Mouse (Mus musculus) forelimb bud, embryonic 11.5 days (tissue): Measurements from ENCODE around the gene Pigx.
"Not testable (repeated sequence)": the region's sequence is repeated elsewhere in the genome, so short reads cannot be mapped to it uniquely, and the experiment has no call there.

Experiments
- DNase-seq: peaks from one replicate; pipeline ENCODE4 v3.0.0-alpha.2; 2012; ENCODE audit warnings: low read depth, low spot score

Gene Pigx

DNA sequence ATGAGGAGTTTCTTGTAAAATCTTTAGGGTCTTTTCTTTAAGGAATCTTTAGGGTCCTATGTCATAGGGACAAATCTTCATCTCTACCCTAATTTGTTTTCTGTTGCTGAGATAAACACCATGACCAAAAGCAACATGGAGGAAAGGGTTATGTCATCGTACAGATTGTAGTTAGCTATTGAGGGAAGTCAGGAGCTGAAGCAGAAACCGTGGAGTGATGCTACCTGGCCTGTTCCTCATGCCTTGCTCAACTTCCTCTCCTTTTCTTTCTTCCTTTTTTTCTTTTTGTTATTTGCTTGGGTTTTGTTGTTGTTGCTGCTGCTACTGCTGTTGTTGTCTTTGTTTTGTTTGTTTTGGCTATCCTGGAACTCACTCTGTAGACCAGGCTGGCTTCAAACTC lies 9.0 kb upstream of the Pigx start:
- DNase-seq = no peak

- no peak for DNase-seq
Measured at GRCm38 (mm10) chr16:32108170-32108569, 8.6 kb upstream of the Pigx start.

DNA sequence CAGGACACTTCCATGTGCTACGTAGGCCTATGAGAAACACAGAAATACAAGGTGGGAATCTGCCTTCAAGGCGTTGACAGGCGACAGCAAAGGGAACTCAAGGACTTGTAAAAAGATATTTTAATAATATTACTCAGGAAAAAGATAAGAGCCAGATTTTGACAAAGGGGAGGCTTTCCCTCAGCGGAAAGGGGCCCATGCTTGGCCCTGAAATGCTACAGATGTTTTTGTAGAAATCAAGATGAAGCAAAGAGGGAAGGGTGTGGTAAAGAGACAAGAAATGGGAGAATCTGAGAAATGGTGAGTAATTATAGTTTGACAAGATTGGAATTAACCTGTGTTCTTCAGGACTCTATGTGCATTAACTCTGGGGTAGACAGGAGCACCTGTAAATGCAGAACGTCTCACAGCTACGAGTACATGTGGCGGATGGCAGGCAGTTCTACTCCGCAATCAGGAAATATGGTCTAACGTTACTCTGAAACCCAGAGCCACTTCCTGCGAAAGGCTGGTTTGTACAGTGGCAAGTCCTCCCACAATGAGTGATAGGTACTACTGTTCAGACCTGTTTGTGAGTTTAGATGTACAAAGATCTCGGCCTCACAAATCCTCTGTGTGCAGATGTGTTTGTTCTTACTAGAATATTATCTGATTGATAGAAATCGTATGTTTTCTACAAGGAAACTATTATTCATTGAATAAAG lies 8.0 kb upstream of the Pigx start:
- DNase-seq = no peak

- DNase-seq = no peak
Measured at GRCm38 (mm10) chr16:32105698-32106097, 6.2 kb upstream of the Pigx start.

GRCm38 (mm10) chr16:32102295-32102694 lies 2.8 kb upstream of the Pigx start:
- DNase-seq = no peak

- DNase-seq = no peak
Measured at GRCm38 (mm10) chr16:32098897-32099637, 473 bp downstream of the Pigx start.

DNA sequence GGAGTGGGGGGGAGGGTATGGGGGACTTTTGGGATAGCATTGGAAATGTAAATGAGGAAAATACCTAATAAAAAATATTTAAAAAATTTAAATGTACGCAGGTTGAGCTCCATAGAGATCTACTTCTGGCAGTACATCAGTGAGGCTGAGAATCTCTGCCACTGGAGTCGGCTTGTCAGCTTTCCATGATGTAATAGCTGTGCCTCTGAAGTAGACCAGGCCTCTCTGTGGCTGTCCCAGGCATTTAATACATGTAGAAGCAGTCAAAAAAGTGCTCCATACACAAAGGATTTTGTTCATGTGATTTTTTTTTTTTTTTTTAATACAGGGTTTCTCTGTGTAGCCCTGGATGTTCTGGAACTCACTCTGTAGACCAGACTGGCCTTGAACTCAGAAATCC lies 1.8 kb downstream of the Pigx start:
- not testable (repeated sequence) for DNase-seq

DNA sequence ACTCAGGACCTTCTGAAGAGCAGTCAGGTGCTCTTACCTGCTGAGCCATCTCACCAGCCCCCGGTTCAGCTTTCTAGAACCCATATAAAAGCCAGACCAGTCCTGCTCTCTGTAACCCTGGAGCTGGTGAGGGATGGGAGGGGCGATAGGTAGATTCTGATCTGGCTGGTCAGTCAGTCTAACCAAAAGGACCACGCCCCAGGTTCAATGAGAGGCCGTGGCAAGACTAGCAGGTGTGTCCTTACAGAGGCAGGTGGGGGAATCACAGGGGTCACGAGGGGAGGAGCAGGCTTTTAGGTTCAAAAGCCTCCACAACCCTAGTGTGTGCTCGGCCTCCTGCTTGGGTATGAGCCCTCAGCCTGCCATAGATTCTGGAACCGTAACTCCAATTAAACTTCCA lies 8.1 kb downstream of the Pigx start:
- no peak for DNase-seq

DNA sequence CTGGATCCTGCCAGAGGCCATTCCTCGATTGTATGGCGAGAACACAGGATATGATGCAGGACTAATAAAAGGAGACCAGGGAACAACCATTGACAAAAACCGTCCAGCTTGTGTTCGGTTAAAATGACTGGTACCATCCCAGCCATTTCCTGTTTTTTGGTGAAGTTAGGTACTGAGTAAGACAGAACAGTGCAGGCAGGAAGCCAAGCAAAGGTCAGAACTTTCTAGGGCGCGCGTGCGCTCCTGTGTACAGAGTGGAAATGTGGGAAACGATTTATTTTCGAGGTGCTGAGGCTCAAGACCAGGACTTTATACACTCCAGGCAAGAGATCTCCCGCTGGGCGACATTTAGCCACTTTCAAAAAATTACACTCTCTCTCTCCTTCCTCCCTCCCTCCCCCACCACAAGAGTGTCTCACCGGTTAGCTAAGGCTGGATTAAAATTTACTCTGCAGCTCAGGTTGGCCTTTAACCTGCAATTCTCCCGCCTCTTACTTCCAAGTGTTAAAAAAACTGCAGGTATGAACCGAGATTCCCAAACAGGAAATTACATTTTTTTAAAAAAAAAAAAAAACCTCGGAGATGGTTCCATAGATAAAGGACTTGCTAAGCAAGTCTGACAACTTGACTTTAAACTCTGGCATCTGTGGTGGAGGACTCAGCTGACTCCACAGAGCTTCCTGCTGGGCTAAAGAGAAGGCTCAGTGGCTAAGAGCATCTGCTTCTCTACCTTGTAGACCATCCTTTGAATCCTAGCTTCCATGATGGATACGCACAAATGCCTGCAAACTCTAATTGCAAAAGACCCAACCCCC lies 11.7 kb downstream of the Pigx start:
- DNase-seq = no peak

- DNase-seq = peak; percentile 74
Measured at GRCm38 (mm10) chr16:32078991-32079511, 20.5 kb downstream of the Pigx start, which contains the start of gene Pak2. TSS of gene Pak2 (minus strand) at chr16:32079342.

DNA sequence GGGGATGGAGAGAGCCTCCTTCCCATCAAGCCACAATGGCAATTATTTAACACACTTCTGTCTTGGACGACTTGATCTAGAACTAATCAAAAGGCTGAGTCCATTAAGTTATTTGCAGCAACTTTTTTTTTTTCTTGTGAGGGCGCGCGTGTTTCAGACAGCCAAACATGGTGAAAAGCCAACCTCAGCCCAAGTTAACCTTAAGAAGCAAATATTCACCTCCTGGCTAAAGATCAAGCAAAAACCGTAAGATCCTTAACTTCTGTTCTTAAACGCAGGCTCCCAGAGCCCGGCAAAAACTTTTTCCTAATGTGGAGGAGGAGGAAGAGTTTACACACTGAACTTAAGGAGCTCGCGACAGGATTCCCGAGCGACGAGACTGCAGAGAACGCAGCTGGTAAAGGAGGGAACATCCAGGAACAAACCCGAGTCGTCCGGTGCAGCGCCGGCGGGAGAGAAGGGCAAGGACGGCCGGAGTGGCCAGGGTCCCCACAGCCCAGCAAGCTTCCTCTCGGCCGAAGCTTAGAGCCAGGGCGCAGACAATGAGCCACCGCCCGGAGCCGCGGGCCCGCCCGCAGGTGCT lies 21.0 kb downstream of the Pigx start:
- peak; percentile 62 for DNase-seq

DNA sequence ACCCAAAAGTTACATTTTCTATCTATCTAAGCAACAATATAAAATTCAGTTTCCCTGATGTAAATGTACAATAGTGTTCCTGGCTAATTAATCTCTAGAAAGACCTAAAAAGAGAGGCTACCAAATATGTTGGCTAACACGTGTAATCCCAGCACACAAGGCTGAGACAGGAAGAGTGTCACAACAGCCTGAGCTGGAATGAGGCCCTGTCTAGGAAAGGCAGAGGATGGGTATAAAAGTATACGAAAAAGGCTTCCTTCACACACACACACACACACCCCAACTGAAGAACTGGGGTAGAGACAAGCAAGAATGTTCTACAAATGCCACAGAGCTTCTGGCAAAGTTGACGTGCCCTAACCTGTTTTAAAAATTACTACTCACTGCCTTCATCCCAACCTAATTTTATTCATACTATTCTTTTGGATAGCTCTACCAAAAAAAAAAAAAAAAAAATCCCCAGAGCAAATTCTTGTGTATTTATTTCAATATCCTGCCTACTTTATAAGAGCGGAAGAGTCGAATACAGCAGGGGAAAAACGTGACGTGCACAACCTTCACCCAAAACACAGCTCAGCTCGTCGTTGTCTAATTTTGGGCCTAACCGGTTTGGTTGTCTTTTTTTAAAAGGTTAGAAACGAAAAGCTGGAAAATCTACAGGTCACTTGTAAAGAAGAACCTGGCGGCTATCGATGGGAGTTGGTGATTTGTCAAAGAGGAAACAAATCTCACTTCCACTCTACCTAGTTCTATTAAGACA lies 21.7 kb downstream of the Pigx start:
- DNase-seq = no peak

DNA sequence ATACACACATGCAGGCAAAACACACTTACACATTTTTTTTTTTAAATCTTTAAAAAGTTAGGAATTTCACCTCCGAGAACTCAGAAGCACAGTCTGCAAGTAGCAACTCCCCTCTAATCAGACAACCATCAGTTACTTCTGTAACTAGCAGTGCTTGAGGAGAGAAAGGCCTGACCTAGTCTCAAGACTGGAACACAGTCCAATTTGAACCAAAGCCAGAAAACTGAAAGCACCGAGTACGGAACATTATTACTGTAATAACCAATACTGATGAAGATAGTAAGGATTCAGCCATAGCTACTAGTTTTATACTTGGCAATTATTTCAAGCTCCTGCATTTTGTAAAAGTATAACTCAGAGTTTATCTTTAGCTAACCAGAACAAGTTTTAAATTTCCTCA lies 23.1 kb downstream of the Pigx start:
- no peak for DNase-seq

GRCm38 (mm10) chr16:32075762-32076161 lies 23.8 kb downstream of the Pigx start:
- DNase-seq = no peak

GRCm38 (mm10) chr16:32070070-32070469 lies 29.5 kb downstream of the Pigx start:
- DNase-seq = not testable (repeated sequence)

DNA sequence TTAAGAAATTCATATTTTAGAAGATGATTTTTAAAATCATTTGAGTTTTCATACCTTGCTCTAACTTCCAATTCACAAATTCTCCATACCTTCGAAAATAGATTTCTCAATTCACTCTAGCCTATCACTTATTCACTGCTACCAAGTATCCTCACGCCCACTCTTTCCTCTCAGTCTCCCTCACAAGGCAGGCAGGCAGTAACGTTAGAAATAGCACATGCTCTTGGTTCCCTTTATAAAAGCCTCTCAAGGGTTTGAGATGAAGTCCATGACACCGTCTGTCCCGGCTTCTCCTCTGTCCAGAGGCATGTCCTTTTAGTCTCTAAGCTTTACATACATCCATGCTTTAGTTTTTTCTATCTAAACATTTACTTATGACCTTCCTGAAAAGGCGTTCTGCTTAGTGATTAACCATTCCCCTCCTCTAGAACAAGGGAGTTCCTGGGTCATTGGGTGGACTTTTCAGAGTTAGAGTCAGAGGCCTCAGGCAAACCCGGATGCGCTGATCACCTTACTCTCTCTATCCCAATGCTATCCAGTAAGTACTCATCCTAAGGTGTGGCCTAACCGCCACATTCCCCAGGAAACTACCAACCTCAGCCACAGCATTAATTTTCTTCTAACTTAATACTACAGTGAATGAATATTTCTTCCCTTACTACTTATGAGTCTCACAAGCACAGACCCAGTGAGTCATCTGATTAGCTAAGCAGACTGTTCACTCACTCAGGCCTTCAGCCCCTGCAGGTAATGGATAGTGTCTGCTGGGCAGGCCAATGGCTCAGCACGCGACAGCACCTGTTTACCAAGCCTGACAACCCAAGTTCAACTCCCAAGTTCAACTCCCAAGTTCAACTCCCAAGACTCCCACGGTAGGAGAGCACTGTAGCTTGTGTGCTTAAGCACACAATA lies 30.9 kb downstream of the Pigx start:
- DNase-seq = no peak

DNA sequence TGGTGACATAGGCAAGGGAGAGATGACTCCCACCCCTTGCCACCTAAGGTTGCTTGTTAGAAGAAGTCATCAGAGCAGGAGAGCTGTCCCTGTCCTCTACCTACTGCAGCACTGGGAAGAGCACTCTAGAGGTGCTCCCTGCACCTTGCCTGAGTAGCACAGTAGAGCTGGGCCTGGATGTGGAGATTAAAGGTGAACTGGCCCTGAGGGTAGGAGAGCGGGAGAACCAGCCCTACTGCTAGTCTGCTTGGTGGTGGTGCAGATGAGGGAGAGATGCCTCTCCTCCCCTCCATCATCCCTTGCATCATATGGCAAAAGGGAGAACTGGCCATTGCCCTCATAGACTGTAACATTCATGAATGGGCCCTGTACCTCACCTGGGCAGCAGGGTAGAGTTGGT lies 32.6 kb downstream of the Pigx start:
- no peak for DNase-seq

DNA sequence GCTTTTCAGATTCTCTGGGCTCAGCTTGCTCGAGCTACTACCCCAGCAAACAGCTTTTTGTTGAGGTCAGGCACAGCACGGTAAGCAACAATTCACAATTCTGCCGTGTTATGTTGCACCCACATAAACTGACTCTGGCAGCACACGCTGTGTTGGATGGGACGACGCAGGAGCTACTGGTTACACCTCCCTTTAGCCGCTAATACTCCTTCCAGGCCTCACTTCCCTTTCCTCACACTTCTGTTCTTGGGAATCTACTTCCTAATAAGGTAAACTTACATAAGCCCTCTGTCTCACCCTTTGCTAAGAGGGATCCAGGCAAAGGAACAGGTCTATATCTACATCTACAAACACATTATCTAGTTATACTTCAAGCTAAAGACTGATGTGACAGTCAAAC lies 35.6 kb downstream of the Pigx start:
- no peak for DNase-seq

DNA sequence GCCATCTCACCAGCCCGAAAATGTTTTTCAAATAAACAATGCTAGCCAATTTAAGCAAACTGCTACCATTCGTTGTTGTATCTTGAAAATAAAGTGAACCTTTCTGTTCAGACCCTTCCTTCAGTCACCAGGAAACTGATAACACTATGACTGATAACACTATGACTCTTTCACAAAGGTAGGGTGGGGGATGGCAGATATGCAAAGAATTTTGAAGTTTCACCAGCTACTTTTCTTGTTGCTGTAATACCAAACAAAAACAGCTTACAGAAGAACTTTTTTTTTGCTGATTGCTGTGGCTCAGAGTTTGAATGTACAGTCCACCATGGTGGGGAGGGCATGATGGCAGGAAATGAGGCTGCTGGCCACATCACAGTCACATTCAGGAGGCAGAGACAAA lies 37.3 kb downstream of the Pigx start:
- DNase-seq = no peak
